Mouse (Mus musculus): Measurements from ENCODE around the gene Tenm3. TPM values are rescaled to one million over a fixed set of nuclear protein-coding genes. Genes with fewer than 3 reads are reported as not detected.

The Tenm3 gene
- total RNA-seq, 2 experiments from 2014 or later, result 61.8 to 76.5 TPM

DNA sequence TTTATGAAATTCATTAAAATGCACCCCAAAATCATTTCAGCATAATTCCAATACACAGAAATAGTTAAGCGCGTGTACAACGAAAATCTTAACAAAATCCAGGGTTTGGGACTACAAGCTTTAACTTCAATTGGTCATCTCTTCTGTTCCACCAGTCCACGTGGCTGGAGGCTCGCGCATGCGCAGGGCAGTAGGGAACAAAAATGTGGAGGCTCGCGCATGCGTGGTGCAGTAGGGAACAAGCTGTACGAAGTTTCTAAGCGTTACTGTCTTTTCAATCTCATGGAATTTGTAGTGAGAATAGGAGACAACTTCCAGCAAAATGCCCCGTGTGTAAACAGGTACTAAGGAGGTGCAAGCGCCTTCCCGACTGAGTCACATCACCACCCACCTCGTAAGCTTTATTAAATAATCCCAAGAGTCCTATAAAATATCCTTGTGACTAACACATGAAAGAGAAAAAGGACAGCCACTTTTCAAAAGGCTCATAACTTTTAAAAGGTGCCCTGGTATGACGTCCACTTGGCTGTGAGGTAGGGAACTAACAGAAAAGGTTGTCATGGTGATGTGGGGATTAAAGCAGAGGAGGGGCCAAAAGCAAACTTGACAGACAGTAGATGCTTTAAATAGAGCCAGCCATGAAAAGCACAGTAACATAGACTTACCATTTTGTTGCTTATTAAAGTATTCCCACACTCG lies 353.7 kb downstream of the Tenm3 start:
- Histone ChIP-seq H3K4me3 (peak overlapping the region; percentile 23), H3K27ac (no peak overlapping the region)
- no peak for TF ChIP-seq CTCF (IDR thresholded peaks at IDR 0.05)
- DNase-seq (ENCODE audit: extremely low spot score in 1 of 2, low spot score in 2 of 2), result no peak
- intact Hi-C loops (cut with DNase I), result no loop called here

DNA sequence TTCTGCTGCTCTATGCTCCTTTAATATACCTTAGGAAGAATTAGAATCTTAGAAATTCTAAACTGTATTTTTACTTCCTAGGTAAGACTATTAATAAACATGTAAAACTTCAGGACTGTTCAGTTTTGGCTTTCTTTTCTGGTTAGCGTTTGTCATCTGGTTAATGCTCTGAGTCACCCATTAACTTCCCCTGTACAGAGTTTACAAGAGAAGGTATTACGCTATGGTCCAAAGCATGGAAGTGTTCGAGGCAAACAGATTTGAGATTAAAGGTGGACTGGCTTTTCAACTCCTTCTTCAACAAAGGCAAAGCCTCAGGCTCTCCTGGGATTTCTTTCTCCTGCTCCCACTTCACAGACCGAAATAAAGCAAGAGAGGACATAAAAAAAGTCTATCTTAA lies 354.3 kb downstream of the Tenm3 start:
- DNase-seq (ENCODE audit: extremely low spot score in 1 of 2, low spot score in 2 of 2), result no peak
- no peak overlapping the region for H3K4me3 ChIP-seq
- intact Hi-C loops (cut with DNase I), result no loop called here
- TF ChIP-seq CTCF (IDR thresholded peaks at IDR 0.05), result no peak
- no peak overlapping the region for H3K27ac ChIP-seq

DNA sequence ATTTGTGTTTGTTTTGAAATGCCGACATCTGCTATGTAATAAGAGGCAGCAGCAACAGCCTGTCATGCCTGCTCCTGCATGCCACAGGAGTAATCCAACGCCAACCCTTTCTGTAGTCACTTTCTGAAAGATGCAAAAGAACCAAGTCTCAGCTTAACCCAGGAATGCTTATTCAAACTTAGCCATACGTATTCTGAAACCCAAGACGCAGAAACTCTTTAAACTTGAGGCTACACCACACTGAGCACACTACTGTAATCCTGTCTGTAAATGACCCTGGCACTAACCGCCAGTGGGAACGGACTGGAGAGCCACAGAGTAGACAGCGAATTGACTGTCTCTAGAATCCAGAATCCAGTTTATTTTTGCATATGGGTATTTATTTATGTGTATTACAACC lies 354.9 kb downstream of the Tenm3 start:
- no peak for TF ChIP-seq CTCF (IDR thresholded peaks at IDR 0.05)
- Histone ChIP-seq H3K4me3 (no peak overlapping the region), H3K27ac (no peak overlapping the region; the same call in 1 of the 2 replicates)
- intact Hi-C loops (cut with DNase I), result no loop called here
- no peak for DNase-seq (ENCODE audit: extremely low spot score in 1 of 2, low spot score in 2 of 2)

DNA sequence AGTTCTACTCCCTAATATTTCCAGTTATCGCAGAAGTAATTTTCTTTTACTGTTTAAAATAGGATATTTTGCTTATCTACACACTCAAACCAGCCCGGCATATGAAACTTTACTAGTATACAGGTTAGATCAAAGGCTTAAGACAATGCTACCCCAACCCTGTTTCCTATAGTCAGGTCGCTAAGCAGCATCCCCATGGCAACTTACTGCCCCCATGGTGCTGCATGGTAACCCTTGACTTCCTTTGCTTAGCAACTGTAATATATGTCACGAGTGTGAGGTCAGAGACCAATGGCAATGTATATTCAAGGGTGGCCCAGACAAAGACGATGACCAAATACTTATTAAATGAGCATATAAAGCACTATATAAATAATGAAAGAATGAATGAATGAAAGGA lies 359.6 kb downstream of the Tenm3 start:
- no peak for TF ChIP-seq CTCF (IDR thresholded peaks at IDR 0.05)
- intact Hi-C loops (cut with DNase I), result no loop called here
- no peak for DNase-seq (ENCODE audit: extremely low spot score in 1 of 2, low spot score in 2 of 2)
- Histone ChIP-seq H3K4me3 (no peak overlapping the region), H3K27ac (no peak overlapping the region)

DNA sequence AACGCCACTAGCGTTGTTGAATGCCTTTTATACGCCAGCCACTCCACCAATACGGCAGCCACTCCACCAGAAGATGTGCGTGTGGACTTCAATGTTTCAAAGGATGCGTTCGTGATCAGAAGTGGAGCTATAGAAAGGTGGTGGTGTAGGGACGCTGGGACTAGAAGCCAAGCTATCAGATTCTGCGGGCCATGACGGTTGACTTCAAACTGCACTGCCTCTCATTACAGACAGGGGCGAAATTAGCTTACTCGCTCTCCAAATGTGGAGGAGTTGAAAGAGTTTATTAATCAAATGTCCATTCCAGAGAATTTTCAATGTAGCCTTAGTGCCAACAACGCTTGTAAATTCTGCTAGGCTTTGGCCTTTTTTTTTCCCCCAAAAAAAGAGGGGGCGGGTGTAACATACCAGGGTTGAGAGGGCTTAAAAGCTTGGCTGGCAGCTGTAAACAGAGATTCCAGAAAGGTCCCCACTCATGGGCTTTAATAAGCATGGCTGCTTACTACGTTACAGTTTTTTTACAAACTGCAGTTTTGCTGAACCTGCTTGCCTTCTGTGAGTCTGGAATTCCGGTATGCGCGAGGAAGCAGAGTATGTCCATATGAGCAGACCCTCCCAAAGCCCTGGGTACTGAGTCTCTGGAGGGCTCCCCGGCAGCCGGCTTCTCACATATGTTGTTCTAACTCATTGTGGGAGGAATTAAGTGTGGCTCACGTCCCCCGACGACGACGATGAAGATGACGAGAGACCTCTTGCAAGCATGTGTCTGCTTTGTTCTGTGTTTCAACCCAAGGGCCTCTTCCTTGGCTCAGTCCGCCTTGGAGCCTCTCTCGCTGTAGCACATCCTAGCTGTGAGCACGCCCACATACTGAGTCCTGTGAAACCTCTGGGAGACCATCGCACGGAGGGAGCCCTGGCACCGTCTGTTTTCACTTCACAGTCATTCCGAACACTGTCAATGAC lies 361.8 kb downstream of the Tenm3 start:
- Histone ChIP-seq H3K27ac (no peak overlapping the region), H3K4me3 (no peak overlapping the region)
- intact Hi-C loops (cut with DNase I), result no loop called here
- DNase-seq (ENCODE audit: extremely low spot score in 1 of 2, low spot score in 2 of 2), result peak; percentile 15 to 39
- no peak for TF ChIP-seq CTCF (IDR thresholded peaks at IDR 0.05)

DNA sequence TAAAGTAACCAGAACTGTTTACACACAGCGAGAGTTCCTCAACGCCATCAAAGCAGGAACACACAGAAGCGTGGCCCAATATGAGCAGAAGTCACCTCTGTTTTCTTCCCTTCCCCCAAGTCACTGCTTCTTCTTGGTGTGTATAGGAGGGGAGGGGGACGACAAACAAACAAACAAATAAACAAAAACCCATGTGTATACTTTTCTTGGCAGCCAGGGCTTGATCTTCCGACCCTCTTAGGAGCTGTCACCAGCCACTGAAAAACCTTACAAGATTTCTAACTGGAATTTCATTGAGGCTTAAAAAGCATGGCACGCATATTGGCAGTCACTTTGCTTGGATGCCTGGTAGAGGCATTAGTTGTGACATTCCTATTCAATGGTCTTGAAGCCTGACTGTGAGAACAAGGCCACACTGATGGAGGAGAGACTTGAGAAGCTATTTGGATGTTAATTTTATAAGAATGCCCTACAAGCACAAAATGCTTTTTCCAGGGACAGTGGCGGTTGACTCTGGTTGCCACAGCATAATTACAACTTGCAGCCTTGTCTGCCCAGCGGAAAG lies 366.3 kb downstream of the Tenm3 start:
- Histone ChIP-seq H3K27ac (no peak overlapping the region), H3K4me3 (no peak overlapping the region)
- no peak for DNase-seq (ENCODE audit: extremely low spot score in 1 of 2, low spot score in 2 of 2)
- intact Hi-C loops (cut with DNase I), result no loop called here
- TF ChIP-seq CTCF (IDR thresholded peaks at IDR 0.05), result no peak

DNA sequence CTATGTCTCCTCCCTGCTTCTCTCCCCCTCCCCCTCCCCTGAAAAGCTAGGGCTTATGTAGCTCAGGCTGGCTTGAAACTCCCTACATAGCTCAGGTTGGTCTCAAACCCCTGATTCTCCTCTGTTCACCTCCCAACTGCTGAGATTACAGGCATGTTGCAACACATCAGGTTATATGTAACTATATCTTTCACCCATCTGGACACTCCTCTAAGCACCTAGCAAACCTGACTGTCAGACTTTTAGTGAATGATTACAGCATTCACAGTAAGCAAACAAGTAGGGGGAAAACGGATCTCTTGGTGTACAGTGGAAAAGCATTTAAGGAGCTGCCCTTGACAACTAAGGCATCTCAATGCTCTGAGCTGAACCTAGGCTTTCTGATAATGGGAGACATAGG lies 366.9 kb downstream of the Tenm3 start:
- DNase-seq (ENCODE audit: extremely low spot score in 1 of 2, low spot score in 2 of 2), result no peak
- TF ChIP-seq CTCF (IDR thresholded peaks at IDR 0.05), result no peak
- Histone ChIP-seq H3K27ac (no peak overlapping the region), H3K4me3 (no peak overlapping the region)
- intact Hi-C loops (cut with DNase I), result no loop called here

DNA sequence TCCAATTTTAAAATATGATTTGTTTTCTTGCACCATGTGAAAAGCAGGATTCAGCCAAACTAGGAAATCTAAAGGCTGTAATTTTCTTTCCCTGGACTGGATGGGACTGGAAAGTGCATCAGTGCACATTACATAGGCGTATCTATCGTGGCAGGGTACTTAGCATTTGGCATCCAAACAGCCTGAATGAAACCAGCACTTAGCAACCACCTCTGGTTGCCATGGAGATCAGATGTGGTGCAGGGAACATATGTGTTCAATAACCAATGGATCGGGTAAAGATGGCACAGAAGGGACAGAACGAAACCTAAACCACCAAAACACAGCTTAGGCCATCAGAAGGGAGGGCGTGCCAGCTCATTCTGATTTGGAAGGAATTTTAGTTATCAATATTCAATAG lies 376.1 kb downstream of the Tenm3 start:
- intact Hi-C loops (cut with DNase I), result no loop called here
- TF ChIP-seq CTCF (IDR thresholded peaks at IDR 0.05), result no peak
- no peak overlapping the region for H3K4me3 ChIP-seq
- no peak overlapping the region for H3K27ac ChIP-seq
- no peak for DNase-seq (ENCODE audit: extremely low spot score in 1 of 2, low spot score in 2 of 2)

DNA sequence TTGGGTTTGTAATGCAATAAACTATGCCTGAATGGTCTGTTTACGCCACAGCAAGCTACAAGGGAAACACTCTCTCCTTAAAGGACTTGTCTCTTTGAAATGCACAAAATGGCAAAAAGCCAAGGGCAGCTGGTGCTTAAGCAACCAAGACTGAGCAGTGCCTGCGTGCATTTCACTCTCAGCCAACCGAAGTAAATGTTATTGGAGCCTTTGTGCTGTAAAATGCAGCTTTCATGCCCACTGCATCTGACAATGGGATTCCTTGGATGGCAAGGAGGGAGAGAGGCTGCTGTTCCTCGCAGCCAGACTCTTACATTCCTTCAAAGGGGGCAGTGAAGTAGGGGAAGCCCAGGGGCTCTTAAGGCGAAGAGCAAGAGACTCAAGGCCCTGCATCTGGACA lies 385.4 kb downstream of the Tenm3 start:
- intact Hi-C loops (cut with DNase I), result no loop called here
- DNase-seq (ENCODE audit: extremely low spot score in 1 of 2, low spot score in 2 of 2), result no peak
- H3K4me3 ChIP-seq, result no peak overlapping the region
- TF ChIP-seq CTCF (IDR thresholded peaks at IDR 0.05), result no peak
- no peak overlapping the region for H3K27ac ChIP-seq

DNA sequence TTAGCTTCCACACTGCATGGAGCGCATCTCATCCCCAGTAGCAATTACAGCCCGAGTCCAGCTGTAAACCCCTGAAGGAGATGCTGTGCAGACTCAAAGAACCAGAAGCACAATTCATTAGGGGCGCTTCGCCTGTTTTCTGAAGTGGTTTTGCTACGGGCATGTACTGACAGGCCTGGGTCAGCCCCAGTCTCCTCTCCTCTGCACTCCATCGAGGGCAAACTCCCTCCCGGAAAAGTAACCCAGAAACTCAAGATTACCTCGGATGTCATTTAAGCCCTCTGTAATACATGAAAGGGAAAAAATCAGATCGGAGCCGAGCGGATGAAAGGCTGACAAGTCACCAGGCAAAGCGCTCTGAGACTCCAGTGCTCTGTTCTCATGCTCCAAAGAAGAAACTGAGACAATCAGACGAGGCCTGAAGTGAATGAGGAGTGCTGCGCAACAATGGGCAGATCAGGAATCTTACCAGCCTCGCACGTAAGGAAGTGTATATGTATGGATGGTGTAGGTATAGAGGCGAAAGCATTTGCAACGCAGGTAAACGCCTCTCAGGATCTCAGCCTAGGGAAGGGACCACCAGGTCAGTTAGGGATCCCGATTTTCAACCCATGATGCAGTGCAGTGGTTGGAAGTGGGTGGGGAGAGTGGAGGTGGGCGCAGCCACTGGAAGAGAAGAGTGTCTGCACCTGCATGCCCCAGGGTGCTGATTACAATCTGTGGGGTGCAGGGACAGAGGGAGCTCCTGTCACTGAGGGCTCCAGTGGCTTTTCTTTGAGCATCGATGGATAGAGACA lies 387.2 kb downstream of the Tenm3 start:
- no peak for TF ChIP-seq CTCF (IDR thresholded peaks at IDR 0.05)
- intact Hi-C loops (cut with DNase I), result no loop called here
- no peak overlapping the region for H3K4me3 ChIP-seq
- no peak for DNase-seq (ENCODE audit: extremely low spot score in 1 of 2, low spot score in 2 of 2)
- H3K27ac ChIP-seq, result no peak overlapping the region

DNA sequence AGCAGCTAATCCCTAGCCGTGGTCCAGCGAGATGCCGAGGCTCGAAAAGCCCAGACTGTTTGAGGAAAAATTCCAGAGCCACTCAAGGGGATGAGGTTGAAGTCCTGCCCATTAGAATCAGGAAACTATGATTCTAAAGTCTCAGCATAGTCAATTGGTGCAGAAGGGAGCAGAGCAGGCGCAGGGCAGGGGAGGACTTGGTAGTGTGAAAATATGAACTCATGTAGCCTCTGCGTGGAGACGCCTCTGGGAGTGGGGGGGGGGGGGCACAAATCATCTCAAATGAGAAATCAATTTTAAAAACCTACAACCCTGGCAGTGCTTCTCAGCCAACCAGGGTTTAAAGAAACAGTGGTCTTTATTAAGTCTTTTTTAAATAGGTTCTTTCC lies 392.5 kb downstream of the Tenm3 start:
- no peak overlapping the region for H3K27ac ChIP-seq
- TF ChIP-seq CTCF (IDR thresholded peaks at IDR 0.05), result no peak
- intact Hi-C loops (cut with DNase I), result no loop called here
- H3K4me3 ChIP-seq, result peak overlapping the region; percentile 24
- no peak for DNase-seq (ENCODE audit: extremely low spot score in 1 of 2, low spot score in 2 of 2)

Data from left cerebral cortex, adult 2 months (tissue).